In genomic region chr5:104062773-104063551, GRCm38 (mm10) we compare ENCODE assay signal across 25 mouse cellular contexts. TPM values are rescaled to one million over a fixed set of nuclear protein-coding genes. Genes with fewer than 3 reads are reported as not detected.
DNase-seq lines count a peak whose midpoint lies in the region; ATAC-seq and TF ChIP-seq lines count a peak whose summit lies in the region.
"Had no signal": no experiment of that assay in that cellular context is flagged by ENCODE, and none has a peak within 500 bp of the region (broad histone marks: within the 10 kb centered on the region; RNA-seq: fewer than 3 reads in every experiment).

No protein-coding gene starts in this region.

- no peak for TF ChIP-seq CTCF in hindbrain, postnatal 0 days (IDR thresholded peaks at IDR 0.05; ENCODE audit: low read depth)
- TF ChIP-seq CTCF in bone marrow, adult 2 months (IDR thresholded peaks at IDR 0.05; ENCODE audit: control insufficient read depth, insufficient read depth, low read length), result no peak

- H3K4me2 ChIP-seq in hindbrain, postnatal 0 days (ENCODE audit: low read depth, low read length), result no peak overlapping the region
- H3K4me2 ChIP-seq in hindbrain, embryonic 13.5 days, result no peak overlapping the region
- H3K4me2 ChIP-seq in liver, embryonic 11.5 days, result peak overlapping the region; percentile 42
- H3K4me2 ChIP-seq: heart, embryonic 12.5 days had no signal

- H3K9ac ChIP-seq in hindbrain, postnatal 0 days (replicated peaks; ENCODE audit: low read length), result no peak overlapping the region
- no peak overlapping the region for H3K9ac ChIP-seq in hindbrain, embryonic 13.5 days
- H3K9ac ChIP-seq in liver, embryonic 11.5 days (ENCODE audit: low read depth, low read length), result 0 out of 2 replicates have a peak overlapping the region, but pooled peaks have one; percentile 23
- H3K9ac ChIP-seq: heart, embryonic 12.5 days had no signal

- H3K4me3 ChIP-seq in hindbrain, postnatal 0 days (ENCODE audit: low read length), result no peak overlapping the region
- H3K4me3 ChIP-seq in hindbrain, embryonic 13.5 days, result no peak overlapping the region
- no peak overlapping the region for H3K4me3 ChIP-seq in bone marrow, adult 2 months (replicated peaks; ENCODE audit: control insufficient read depth, low read depth, low read length)
- no peak overlapping the region for H3K4me3 ChIP-seq in liver, embryonic 11.5 days (ENCODE audit: low read depth, low read length)
- H3K4me3 ChIP-seq: heart, embryonic 12.5 days had no signal

- H3K4me1 ChIP-seq in hindbrain, postnatal 0 days (ENCODE audit: insufficient read depth, low read length), result no peaks in the 10 kb centered on the region
- H3K4me1 ChIP-seq in hindbrain, embryonic 13.5 days (replicated peaks), result no peaks in the 10 kb centered on the region
- peaks cover 2% of the 10 kb centered on the region for H3K4me1 ChIP-seq in bone marrow, adult 2 months (ENCODE audit: control insufficient read depth, insufficient read depth, low read length)
- H3K4me1 ChIP-seq in liver, embryonic 11.5 days (replicated peaks; ENCODE audit: control insufficient read depth, insufficient read depth, low read length), result peaks cover 5% of the 10 kb centered on the region; the same call in 1 of the 2 replicates
- H3K4me1 ChIP-seq: heart, embryonic 12.5 days had no signal

- no peak for ATAC-seq in hindbrain, postnatal 0 days
- no peak for ATAC-seq in hindbrain, embryonic 13.5 days (ENCODE audit: low FRiP score)
- ATAC-seq in liver, embryonic 11.5 days (replicated peaks; ENCODE audit: low FRiP score), result peak; percentile 99
- ATAC-seq in megakaryocyte-erythroid progenitor cell, adult 5-6 weeks (replicated peaks; ENCODE audit: low FRiP score, low TSS enrichment, poor library complexity, severe bottlenecking), result peak; percentile 92
- ATAC-seq: forebrain, embryonic 16.5 days; midbrain, embryonic 16.5 days had no signal

- no peaks in the 10 kb centered on the region for H3K27me3 ChIP-seq in hindbrain, postnatal 0 days (ENCODE audit: insufficient read depth, low read length)
- H3K27me3 ChIP-seq in hindbrain, embryonic 13.5 days, result no peaks in the 10 kb centered on the region
- no peaks in the 10 kb centered on the region for H3K27me3 ChIP-seq in liver, embryonic 11.5 days (replicated peaks; ENCODE audit: control insufficient read depth, insufficient read depth, low read length)
- H3K27me3 ChIP-seq: heart, embryonic 12.5 days had no signal

- WGBS in hindbrain, postnatal 0 days, result 87% methylated on average over 11 of the region's 11 CpGs
- 93% methylated on average over 11 of the region's 11 CpGs for WGBS in hindbrain, embryonic 13.5 days
- 71% methylated on average over 11 of the region's 11 CpGs for WGBS in bone marrow, adult 2 months
- WGBS in liver, embryonic 11.5 days, result 76% methylated on average over 11 of the region's 11 CpGs

- H3K36me3 ChIP-seq in hindbrain, postnatal 0 days (ENCODE audit: insufficient read depth, low read length), result peaks cover 12% of the 10 kb centered on the region; the same call in 1 of the 2 replicates
- peaks cover 52% of the 10 kb centered on the region for H3K36me3 ChIP-seq in hindbrain, embryonic 13.5 days
- peaks cover 18% of the 10 kb centered on the region; the same call in 1 of the 2 replicates for H3K36me3 ChIP-seq in liver, embryonic 11.5 days (ENCODE audit: control insufficient read depth, insufficient read depth, low read length)

- peak overlapping the region; percentile 27; the same call in 1 of the 2 replicates for H3K27ac ChIP-seq in hindbrain, postnatal 0 days
- no peak overlapping the region for H3K27ac ChIP-seq in hindbrain, embryonic 13.5 days
- peak overlapping the region; percentile 77 for H3K27ac ChIP-seq in bone marrow, adult 2 months (ENCODE audit: control insufficient read depth, insufficient read depth, low read depth, low read length, poor library complexity)
- H3K27ac ChIP-seq in liver, embryonic 11.5 days (ENCODE audit: low read depth, low read length), result peak overlapping the region; percentile 73
- H3K27ac ChIP-seq: kidney, postnatal 0 days had no signal

- TF ChIP-seq POLR2A in bone marrow, adult 2 months (IDR thresholded peaks at IDR 0.05; ENCODE audit: borderline replicate concordance, control insufficient read depth, low read depth, low read length), result no peak

- no peak for DNase-seq in hindbrain, postnatal 0 days (ENCODE audit: low spot score)
- no peak for DNase-seq in liver, embryonic 11.5 days (ENCODE audit: low spot score)
- DNase-seq in kidney, postnatal 14 days, result no peak
- no peak for DNase-seq in right cerebral cortex, postnatal 25 days
- no peak for DNase-seq in ovary, postnatal 36 days (ENCODE audit: low spot score)
- DNase-seq: cerebellum, adult 9-10 months; embryo, embryonic 11 days; gastrocnemius, postnatal 10 days; left cerebral cortex, postnatal 4 days; lung, adult 2 months; lung, postnatal 4 days; right cerebral cortex, postnatal 4 days; thymus, postnatal 14 days had no signal

- no peaks in the 10 kb centered on the region for H3K9me3 ChIP-seq in hindbrain, postnatal 0 days (ENCODE audit: low read length)
- no peaks in the 10 kb centered on the region for H3K9me3 ChIP-seq in hindbrain, embryonic 13.5 days
- no peaks in the 10 kb centered on the region for H3K9me3 ChIP-seq in liver, embryonic 11.5 days (ENCODE audit: control insufficient read depth, low read length)
- H3K9me3 ChIP-seq: heart, embryonic 12.5 days had no signal

RNA-seq across cellular contexts. Expression of gene Gm17660, which starts 14.4 kb away (rescaled TPM):
- 0.58 TPM in 1 of 2 replicates, not detected in the other for total RNA-seq in hindbrain, postnatal 0 days (2014; rRNA removed)
- polyA plus RNA-seq in hindbrain, postnatal 0 days (2015; fragmentation: Nextera tagmentation; extraction: Ambion mirVana), result 0.61 TPM in 1 of 2 replicates, not detected in the other
- polyA plus RNA-seq in hindbrain, embryonic 13.5 days (2015; fragmentation: Nextera tagmentation; extraction: Ambion mirVana), result not detected in 2 replicates
- not detected in 2 replicates for polyA plus RNA-seq in bone marrow, adult 2 months (2011; ENCODE audit: insufficient read depth, insufficient read length, low replicate concordance, missing spikeins)
- polyA plus RNA-seq in liver, embryonic 11.5 days (2014; fragmentation: Nextera tagmentation; extraction: Ambion mirVana), result not detected in 2 replicates
- not detected in 2 replicates for total RNA-seq in megakaryocyte-erythroid progenitor cell, adult 5-6 weeks (2014; fragmentation: Nextera tagmentation)
- total RNA-seq in megakaryocyte-erythroid progenitor cell, adult 5-6 weeks (2017), result not detected in 2 replicates
- total RNA-seq: adrenal gland, adult 18-20 months; gastrocnemius, postnatal 10 days; heart, postnatal 36 days; layer of hippocampus, postnatal 14 days; left cerebral cortex, postnatal 4 days had no signal
- polyA plus RNA-seq: brain, embryonic 14.5 days; forebrain, embryonic 16.5 days; heart, embryonic 12.5 days; kidney, postnatal 0 days; lung, adult 2 months; midbrain, embryonic 16.5 days; neural tube, embryonic 11.5 days had no signal

RNA-seq across cellular contexts. Expression of gene Nudt9, which starts 16.9 kb away (rescaled TPM):
- total RNA-seq in hindbrain, postnatal 0 days (2014; rRNA removed), result 54.9 and 59.1 TPM in 2 replicates
- 72.6 and 80.2 TPM in 2 replicates for polyA plus RNA-seq in hindbrain, postnatal 0 days (2015; fragmentation: Nextera tagmentation; extraction: Ambion mirVana)
- 67.0 and 70.4 TPM in 2 replicates for polyA plus RNA-seq in hindbrain, embryonic 13.5 days (2015; fragmentation: Nextera tagmentation; extraction: Ambion mirVana)
- polyA plus RNA-seq in bone marrow, adult 2 months (2011; ENCODE audit: insufficient read depth, insufficient read length, low replicate concordance, missing spikeins), result 32.5 and 34.8 TPM in 2 replicates
- polyA plus RNA-seq in liver, embryonic 11.5 days (2014; fragmentation: Nextera tagmentation; extraction: Ambion mirVana), result 103 and 110 TPM in 2 replicates
- total RNA-seq in megakaryocyte-erythroid progenitor cell, adult 5-6 weeks (2014; fragmentation: Nextera tagmentation), result 117 and 120 TPM in 2 replicates
- total RNA-seq in megakaryocyte-erythroid progenitor cell, adult 5-6 weeks (2017), result 159 and 167 TPM in 2 replicates

RNA-seq across cellular contexts. Expression of gene Hsd17b11, which starts 41.2 kb away (rescaled TPM):
- total RNA-seq in hindbrain, postnatal 0 days (2014; rRNA removed), result 15.2 and 20.5 TPM in 2 replicates
- 4.5 and 5.4 TPM in 2 replicates for polyA plus RNA-seq in hindbrain, postnatal 0 days (2015; fragmentation: Nextera tagmentation; extraction: Ambion mirVana)
- polyA plus RNA-seq in hindbrain, embryonic 13.5 days (2015; fragmentation: Nextera tagmentation; extraction: Ambion mirVana), result 2.4 and 2.7 TPM in 2 replicates
- polyA plus RNA-seq in bone marrow, adult 2 months (2011; ENCODE audit: insufficient read depth, insufficient read length, low replicate concordance, missing spikeins), result 13.6 and 36.5 TPM in 2 replicates
- 1.7 and 2.5 TPM in 2 replicates for polyA plus RNA-seq in liver, embryonic 11.5 days (2014; fragmentation: Nextera tagmentation; extraction: Ambion mirVana)
- total RNA-seq in megakaryocyte-erythroid progenitor cell, adult 5-6 weeks (2014; fragmentation: Nextera tagmentation), result 4.9 and 5.6 TPM in 2 replicates
- total RNA-seq in megakaryocyte-erythroid progenitor cell, adult 5-6 weeks (2017), result 10.9 and 23.0 TPM in 2 replicates

RNA-seq across cellular contexts. Expression of gene Sparcl1, which starts 50.6 kb away (rescaled TPM):
- 660 and 723 TPM in 2 replicates for total RNA-seq in hindbrain, postnatal 0 days (2014; rRNA removed)
- polyA plus RNA-seq in hindbrain, postnatal 0 days (2015; fragmentation: Nextera tagmentation; extraction: Ambion mirVana), result 782 and 913 TPM in 2 replicates
- polyA plus RNA-seq in hindbrain, embryonic 13.5 days (2015; fragmentation: Nextera tagmentation; extraction: Ambion mirVana), result 150 and 151 TPM in 2 replicates
- polyA plus RNA-seq in bone marrow, adult 2 months (2011; ENCODE audit: insufficient read depth, insufficient read length, low replicate concordance, missing spikeins), result 3.8 and 4.8 TPM in 2 replicates
- 5.6 and 6.8 TPM in 2 replicates for polyA plus RNA-seq in liver, embryonic 11.5 days (2014; fragmentation: Nextera tagmentation; extraction: Ambion mirVana)
- not detected in 2 replicates for total RNA-seq in megakaryocyte-erythroid progenitor cell, adult 5-6 weeks (2014; fragmentation: Nextera tagmentation)
- not detected in 2 replicates for total RNA-seq in megakaryocyte-erythroid progenitor cell, adult 5-6 weeks (2017)

Comparison
In these comparisons a context has a peak if more than half of its experiments do, and no peak if none do; other contexts are left out.
1. ATAC-seq: peak in liver, embryonic 11.5 days (single experiment) and megakaryocyte-erythroid progenitor cell, adult 5-6 weeks (single experiment); none in hindbrain, postnatal 0 days (single experiment) and hindbrain, embryonic 13.5 days (single experiment).